Mouse (Mus musculus): Measurements from ENCODE around the gene Anks1b. TPM values are rescaled to one million over a fixed set of nuclear protein-coding genes. Genes with fewer than 3 reads are reported as not detected.

Anks1b gene
- polyA plus RNA-seq, 1 experiment from 2014 or later = 78.3 TPM

DNA sequence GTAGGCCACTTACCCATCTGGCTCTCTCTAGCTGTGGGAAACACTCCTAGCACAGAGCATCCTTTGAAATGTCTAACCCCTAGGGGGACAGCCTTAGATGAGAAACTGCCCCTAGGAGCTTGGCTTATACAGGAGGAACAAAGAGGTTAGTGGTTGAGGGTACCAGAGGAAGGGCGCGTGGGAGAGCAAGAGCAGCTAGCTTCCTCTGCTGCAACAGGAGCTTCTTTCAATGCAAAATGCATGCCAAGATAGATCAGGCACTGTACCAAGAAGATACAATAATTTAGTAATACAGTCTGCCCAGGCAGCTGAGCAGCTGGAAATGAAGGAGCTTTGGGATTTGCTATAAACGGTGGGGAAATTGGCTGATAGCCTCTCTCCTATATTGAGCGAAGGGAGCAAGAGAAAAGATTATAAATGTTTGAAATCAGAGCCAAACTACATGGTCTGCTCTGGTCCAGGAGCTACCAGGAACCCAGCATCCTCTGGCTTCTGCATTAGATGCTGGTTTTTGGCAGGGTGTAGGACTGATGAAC, 621.7 kb downstream of the Anks1b start:
- Histone ChIP-seq H3K27ac (ENCODE audit: low read depth, low read length) (no peak overlapping the region), H3K27me3 (replicated peaks; ENCODE audit: control insufficient read depth, insufficient read depth, low read length) (no peaks in the 10 kb centered on the region), H3K4me2 (ENCODE audit: low read length) (no peak overlapping the region), H3K4me3 (ENCODE audit: low read length) (no peak overlapping the region), H3K9ac (ENCODE audit: low read depth, low read length) (no peak overlapping the region), H3K9me3 (ENCODE audit: control insufficient read depth, low read length) (no peaks in the 10 kb centered on the region), H3K4me1 (ENCODE audit: control insufficient read depth, insufficient read depth, low read depth, low read length) (peaks cover 4% of the 10 kb centered on the region), H3K36me3 (ENCODE audit: control insufficient read depth, insufficient read depth, low read length) (no peaks in the 10 kb centered on the region)
- whole genome bisulfite sequencing = 24% methylated on average over 4 of the region's 4 CpGs
- ATAC-seq = peak; percentile 91

DNA sequence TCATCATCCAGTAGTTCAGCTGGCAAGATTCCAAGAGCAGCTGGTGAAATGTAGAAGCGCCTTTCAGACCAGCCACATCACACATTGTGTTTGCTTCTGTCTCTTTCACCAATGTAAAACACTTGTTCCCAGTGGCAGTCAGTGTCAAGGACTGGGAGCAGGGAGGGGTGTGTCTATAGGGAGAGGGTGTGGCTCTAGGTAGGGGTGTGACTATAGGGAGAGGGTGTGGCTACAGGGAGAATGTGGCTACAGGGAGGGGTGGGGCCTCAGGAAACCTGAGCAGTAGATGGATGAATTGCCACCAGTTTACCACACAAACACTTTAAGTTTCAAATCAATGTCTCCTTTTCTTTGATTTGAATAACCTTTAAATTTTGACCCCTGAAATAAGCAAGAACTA, 634.3 kb downstream of the Anks1b start:
- Histone ChIP-seq H3K36me3 (ENCODE audit: control insufficient read depth, insufficient read depth, low read length) (no peaks in the 10 kb centered on the region), H3K4me2 (ENCODE audit: low read length) (no peak overlapping the region), H3K27me3 (replicated peaks; ENCODE audit: control insufficient read depth, insufficient read depth, low read length) (no peaks in the 10 kb centered on the region), H3K9me3 (ENCODE audit: control insufficient read depth, low read length) (no peaks in the 10 kb centered on the region), H3K4me1 (ENCODE audit: control insufficient read depth, insufficient read depth, low read depth, low read length) (no peaks in the 10 kb centered on the region), H3K27ac (ENCODE audit: low read depth, low read length) (no peak overlapping the region), H3K4me3 (ENCODE audit: low read length) (no peak overlapping the region), H3K9ac (ENCODE audit: low read depth, low read length) (no peak overlapping the region)
- ATAC-seq = no peak
- 43% methylated on average over 1 of the region's 1 CpGs for WGBS

GRCm38 (mm10) chr10:90512801-90513200, 639.5 kb downstream of the Anks1b start:
- Histone ChIP-seq H3K27ac (ENCODE audit: low read depth, low read length) (no peak overlapping the region), H3K36me3 (ENCODE audit: control insufficient read depth, insufficient read depth, low read length) (no peaks in the 10 kb centered on the region), H3K9me3 (ENCODE audit: control insufficient read depth, low read length) (no peaks in the 10 kb centered on the region), H3K27me3 (replicated peaks; ENCODE audit: control insufficient read depth, insufficient read depth, low read length) (no peaks in the 10 kb centered on the region), H3K4me2 (ENCODE audit: low read length) (no peak overlapping the region), H3K4me3 (ENCODE audit: low read length) (no peak overlapping the region), H3K9ac (ENCODE audit: low read depth, low read length) (no peak overlapping the region), H3K4me1 (ENCODE audit: control insufficient read depth, insufficient read depth, low read depth, low read length) (no peaks in the 10 kb centered on the region)
- 88% methylated on average over 9 of the region's 9 CpGs for WGBS
- no peak for ATAC-seq

DNA sequence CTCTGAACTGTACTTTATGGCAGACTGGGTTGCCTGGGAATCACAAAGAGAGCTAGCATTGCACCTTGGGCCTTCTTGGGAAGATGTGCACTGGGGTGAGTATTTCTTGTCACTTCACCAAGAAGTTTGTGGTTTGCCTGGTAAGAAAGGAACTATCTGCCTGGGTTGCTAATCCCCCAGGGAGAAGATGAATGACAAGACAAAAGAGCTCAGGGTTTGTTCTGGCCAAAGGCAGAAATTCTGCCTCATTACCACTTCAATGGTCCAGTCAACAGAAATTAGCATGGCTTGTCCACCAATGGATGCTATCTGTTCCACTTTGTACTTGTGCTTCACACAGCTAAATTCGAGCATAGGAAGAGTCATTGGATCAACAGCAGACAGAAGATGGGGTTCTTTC, 658.5 kb downstream of the Anks1b start:
- Histone ChIP-seq H3K4me3 (ENCODE audit: low read length) (no peak overlapping the region), H3K4me1 (ENCODE audit: control insufficient read depth, insufficient read depth, low read depth, low read length) (no peaks in the 10 kb centered on the region), H3K4me2 (ENCODE audit: low read length) (no peak overlapping the region), H3K9me3 (ENCODE audit: control insufficient read depth, low read length) (no peaks in the 10 kb centered on the region), H3K36me3 (ENCODE audit: control insufficient read depth, insufficient read depth, low read length) (no peaks in the 10 kb centered on the region), H3K27ac (ENCODE audit: low read depth, low read length) (no peak overlapping the region; the same call in 1 of the 2 replicates), H3K9ac (ENCODE audit: low read depth, low read length) (no peak overlapping the region), H3K27me3 (replicated peaks; ENCODE audit: control insufficient read depth, insufficient read depth, low read length) (no peaks in the 10 kb centered on the region)
- 0 out of 2 replicates have a peak, but pooled peaks have one; percentile 45 for ATAC-seq
- WGBS = 18% methylated on average over 1 of the region's 1 CpGs

- Histone ChIP-seq H3K4me1 (ENCODE audit: control insufficient read depth, insufficient read depth, low read depth, low read length) (no peaks in the 10 kb centered on the region), H3K27ac (ENCODE audit: low read depth, low read length) (no peak overlapping the region), H3K4me2 (ENCODE audit: low read length) (no peak overlapping the region), H3K36me3 (ENCODE audit: control insufficient read depth, insufficient read depth, low read length) (no peaks in the 10 kb centered on the region), H3K27me3 (replicated peaks; ENCODE audit: control insufficient read depth, insufficient read depth, low read length) (no peaks in the 10 kb centered on the region), H3K9me3 (ENCODE audit: control insufficient read depth, low read length) (no peaks in the 10 kb centered on the region), H3K4me3 (ENCODE audit: low read length) (no peak overlapping the region), H3K9ac (ENCODE audit: low read depth, low read length) (no peak overlapping the region)
- WGBS = 90% methylated on average over 2 of the region's 2 CpGs
- ATAC-seq = no peak
Measured at GRCm38 (mm10) chr10:90535370-90535769, 662.1 kb downstream of the Anks1b start.

- ATAC-seq = no peak
- H3K9ac ChIP-seq (ENCODE audit: low read depth, low read length) = no peak overlapping the region
- no peaks in the 10 kb centered on the region for H3K36me3 ChIP-seq (ENCODE audit: control insufficient read depth, insufficient read depth, low read length)
- H3K9me3 ChIP-seq (ENCODE audit: control insufficient read depth, low read length) = peaks cover 3% of the 10 kb centered on the region
- H3K27me3 ChIP-seq (replicated peaks; ENCODE audit: control insufficient read depth, insufficient read depth, low read length) = no peaks in the 10 kb centered on the region
- no peak overlapping the region for H3K4me3 ChIP-seq (ENCODE audit: low read length)
- no peaks in the 10 kb centered on the region for H3K4me1 ChIP-seq (ENCODE audit: control insufficient read depth, insufficient read depth, low read depth, low read length)
- no peak overlapping the region for H3K27ac ChIP-seq (ENCODE audit: low read depth, low read length)
- WGBS = 46% methylated on average over 3 of the region's 3 CpGs
- no peak overlapping the region for H3K4me2 ChIP-seq (ENCODE audit: low read length)
Measured at GRCm38 (mm10) chr10:90546635-90547034, 673.3 kb downstream of the Anks1b start.

GRCm38 (mm10) chr10:90562906-90563305, 689.6 kb downstream of the Anks1b start:
- H3K4me1 ChIP-seq (ENCODE audit: control insufficient read depth, insufficient read depth, low read depth, low read length) = no peaks in the 10 kb centered on the region
- no peak overlapping the region for H3K4me3 ChIP-seq (ENCODE audit: low read length)
- H3K36me3 ChIP-seq (ENCODE audit: control insufficient read depth, insufficient read depth, low read length) = no peaks in the 10 kb centered on the region
- no peak overlapping the region for H3K9ac ChIP-seq (ENCODE audit: low read depth, low read length)
- no peaks in the 10 kb centered on the region for H3K27me3 ChIP-seq (replicated peaks; ENCODE audit: control insufficient read depth, insufficient read depth, low read length)
- ATAC-seq = no peak
- 86% methylated on average over 7 of the region's 7 CpGs for WGBS
- H3K27ac ChIP-seq (ENCODE audit: low read depth, low read length) = no peak overlapping the region
- H3K9me3 ChIP-seq (ENCODE audit: control insufficient read depth, low read length) = no peaks in the 10 kb centered on the region
- H3K4me2 ChIP-seq (ENCODE audit: low read length) = no peak overlapping the region

- H3K36me3 ChIP-seq (ENCODE audit: control insufficient read depth, insufficient read depth, low read length) = no peaks in the 10 kb centered on the region
Measured at GRCm38 (mm10) chr10:90576191-90577098, 703.1 kb downstream of the Anks1b start.

DNA sequence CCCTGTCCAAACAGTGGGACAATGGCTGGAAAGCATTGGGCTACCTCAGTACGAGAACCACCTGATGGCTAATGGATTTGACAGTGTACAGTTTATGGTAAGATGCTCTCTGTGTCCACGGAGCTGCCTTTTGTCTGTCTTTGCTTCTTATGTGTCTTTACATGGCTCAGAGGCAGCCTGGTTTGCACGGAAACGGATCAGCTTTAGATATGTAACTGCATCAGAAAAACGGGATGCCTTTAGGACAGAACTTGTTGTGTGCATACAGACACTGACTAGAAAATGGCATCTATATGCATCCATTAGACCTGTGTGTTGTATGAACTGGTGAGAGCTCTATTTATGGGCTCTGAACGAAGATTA, 703.8 kb downstream of the Anks1b start:
- 23% methylated on average over 6 of the region's 6 CpGs for WGBS
- Histone ChIP-seq H3K9me3 (ENCODE audit: control insufficient read depth, low read length) (no peaks in the 10 kb centered on the region), H3K9ac (ENCODE audit: low read depth, low read length) (peak overlapping the region; percentile 66), H3K4me3 (ENCODE audit: low read length) (peak overlapping the region; percentile 48), H3K4me2 (ENCODE audit: low read length) (peak overlapping the region; percentile 62), H3K27ac (ENCODE audit: low read depth, low read length) (peak overlapping the region; percentile 80), H3K4me1 (ENCODE audit: control insufficient read depth, insufficient read depth, low read depth, low read length) (no peaks in the 10 kb centered on the region), H3K36me3 (ENCODE audit: control insufficient read depth, insufficient read depth, low read length) (no peaks in the 10 kb centered on the region), H3K27me3 (replicated peaks; ENCODE audit: control insufficient read depth, insufficient read depth, low read length) (no peaks in the 10 kb centered on the region)
- no peak for ATAC-seq

More at GRCm38 (mm10) chr10:90576191-90577098, 703.1 kb downstream of the Anks1b start:
- Histone ChIP-seq H3K9ac (ENCODE audit: low read depth, low read length) (peak overlapping the region; percentile 66), H3K27me3 (replicated peaks; ENCODE audit: control insufficient read depth, insufficient read depth, low read length) (no peaks in the 10 kb centered on the region), H3K27ac (ENCODE audit: low read depth, low read length) (peak overlapping the region; percentile 80), H3K4me2 (ENCODE audit: low read length) (peak overlapping the region; percentile 62), H3K9me3 (ENCODE audit: control insufficient read depth, low read length) (no peaks in the 10 kb centered on the region), H3K4me3 (ENCODE audit: low read length) (peak overlapping the region; percentile 48), H3K4me1 (ENCODE audit: control insufficient read depth, insufficient read depth, low read depth, low read length) (no peaks in the 10 kb centered on the region)
- ATAC-seq = peak; percentile 96
- 9% methylated on average over 29 of the region's 29 CpGs for WGBS

All from hindbrain, embryonic 16.5 days (tissue).